In genomic region chr2:58667991-58668390, GRCm38 (mm10) we compare ENCODE assay signal across 9 mouse cellular contexts.
DNase-seq lines count a peak whose midpoint lies in the region; ATAC-seq lines count a peak whose summit lies in the region.
"Had no signal": no experiment of that assay in that cellular context is flagged by ENCODE, and none has a peak within 500 bp of the region (broad histone marks: within the 10 kb centered on the region; RNA-seq: fewer than 3 reads in every experiment).

No protein-coding gene starts in this region.

- no peak overlapping the region for H3K27ac ChIP-seq in kidney, embryonic 14.5 days (ENCODE audit: low read depth, low read length)
- no peak overlapping the region for H3K27ac ChIP-seq in limb, embryonic 10.5 days
- no peak overlapping the region for H3K27ac ChIP-seq in neural tube, embryonic 13.5 days (replicated peaks)
- H3K27ac ChIP-seq: embryonic facial prominence, embryonic 12.5 days had no signal

- H3K9ac ChIP-seq in kidney, embryonic 14.5 days (ENCODE audit: low read depth, low read length): no peak overlapping the region
- no peak overlapping the region for H3K9ac ChIP-seq in neural tube, embryonic 13.5 days
- H3K9ac ChIP-seq: embryonic facial prominence, embryonic 12.5 days had no signal

- H3K4me1 ChIP-seq in kidney, embryonic 14.5 days (ENCODE audit: control insufficient read depth, insufficient read depth, low read length): no peaks in the 10 kb centered on the region
- no peaks in the 10 kb centered on the region for H3K4me1 ChIP-seq in limb, embryonic 10.5 days
- no peaks in the 10 kb centered on the region for H3K4me1 ChIP-seq in neural tube, embryonic 13.5 days (replicated peaks)
- H3K4me1 ChIP-seq: embryonic facial prominence, embryonic 12.5 days had no signal

- H3K9me3 ChIP-seq in kidney, embryonic 14.5 days (ENCODE audit: control insufficient read depth, low read length): no peaks in the 10 kb centered on the region
- H3K9me3 ChIP-seq in limb, embryonic 10.5 days (replicated peaks): no peaks in the 10 kb centered on the region
- H3K9me3 ChIP-seq in neural tube, embryonic 13.5 days: 0 out of 2 replicates have a peak, but pooled peaks cover 8% of the 10 kb centered on the region

- H3K4me2 ChIP-seq in kidney, embryonic 14.5 days (replicated peaks; ENCODE audit: low read depth, low read length): no peak overlapping the region
- H3K4me2 ChIP-seq in neural tube, embryonic 13.5 days: no peak overlapping the region
- H3K4me2 ChIP-seq: embryonic facial prominence, embryonic 12.5 days had no signal

- WGBS in kidney, embryonic 14.5 days: 41% methylated on average over 9 of the region's 9 CpGs
- 57% methylated on average over 9 of the region's 9 CpGs for WGBS in limb, embryonic 10.5 days
- WGBS in neural tube, embryonic 13.5 days: 32% methylated on average over 9 of the region's 9 CpGs

- no peaks in the 10 kb centered on the region for H3K27me3 ChIP-seq in kidney, embryonic 14.5 days (ENCODE audit: control insufficient read depth, insufficient read depth, low read length)
- H3K27me3 ChIP-seq in limb, embryonic 10.5 days (ENCODE audit: low read depth, poor library complexity, severe bottlenecking): no peaks in the 10 kb centered on the region
- peaks cover 3% of the 10 kb centered on the region; the same call in 1 of the 2 replicates for H3K27me3 ChIP-seq in neural tube, embryonic 13.5 days
- H3K27me3 ChIP-seq: embryonic facial prominence, embryonic 12.5 days had no signal

- 0 out of 2 replicates have a peak, but pooled peaks have one; percentile 60 for ATAC-seq in kidney, embryonic 14.5 days (ENCODE audit: low FRiP score, low TSS enrichment)
- ATAC-seq in neural tube, embryonic 13.5 days (ENCODE audit: low read depth): peak; percentile 66; the same call in 1 of the 2 replicates
- no peak for ATAC-seq in inflammation-experienced regulatory T-cells, adult 6 months

- no peak overlapping the region for H3K4me3 ChIP-seq in kidney, embryonic 14.5 days (ENCODE audit: low read length)
- no peak overlapping the region for H3K4me3 ChIP-seq in limb, embryonic 10.5 days
- H3K4me3 ChIP-seq in neural tube, embryonic 13.5 days: no peak overlapping the region
- H3K4me3 ChIP-seq: embryonic facial prominence, embryonic 12.5 days had no signal

- no peaks in the 10 kb centered on the region for H3K36me3 ChIP-seq in kidney, embryonic 14.5 days (ENCODE audit: control insufficient read depth, insufficient read depth, low read length)
- no peaks in the 10 kb centered on the region for H3K36me3 ChIP-seq in limb, embryonic 10.5 days
- no peaks in the 10 kb centered on the region for H3K36me3 ChIP-seq in neural tube, embryonic 13.5 days
- H3K36me3 ChIP-seq: embryonic facial prominence, embryonic 12.5 days had no signal

- DNase-seq in 3T3-L1 (ENCODE audit: low read depth, low spot score): peak; percentile 79
- peak; percentile 55 for DNase-seq in Muller cell, postnatal 12 days (ENCODE audit: inconsistent ontology term)
- DNase-seq in cerebellum, postnatal 14 days: peak; percentile 86 to 89
- peak; percentile 61 for DNase-seq in gastrocnemius, adult 18-20 months (ENCODE audit: low spot score)
- DNase-seq in limb, embryonic 10.5 days (ENCODE audit: low spot score): peak; percentile 60
